Mouse (Mus musculus) urinary bladder, adult 18-20 months (tissue): ENCODE measurements around the gene Itln1.

Experiments
- DNase-seq, 2 experiments: peaks; one replicate each; pipeline ENCODE4 v3.0.0; 2022; ENCODE audit warnings: low spot score in 2 of 2, mixed read lengths in 2 of 2

Gene Itln1

DNA sequence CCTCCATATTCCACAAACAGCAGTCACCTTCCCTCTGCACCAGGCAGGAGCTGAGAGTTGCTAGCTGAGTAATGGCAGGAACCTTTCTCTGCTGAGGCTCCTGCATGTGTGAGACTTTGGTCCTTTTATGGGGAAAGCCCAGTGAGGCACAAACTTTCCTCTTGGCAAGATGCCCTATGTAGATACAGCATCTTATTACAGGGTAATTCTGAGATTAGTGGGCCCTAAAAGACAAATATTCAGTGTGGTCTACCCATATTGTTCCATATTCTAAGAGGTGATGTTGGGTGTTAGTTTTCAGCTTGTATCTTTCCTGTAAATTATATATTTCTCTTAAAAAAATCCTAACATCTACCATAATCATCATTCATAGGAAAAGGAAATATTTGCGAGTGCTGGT is at the start of gene Itln1:
Itln1 (minus strand) TSS at position 101 of the 400 bp plus-strand sequence.
- no peak for DNase-seq

DNA sequence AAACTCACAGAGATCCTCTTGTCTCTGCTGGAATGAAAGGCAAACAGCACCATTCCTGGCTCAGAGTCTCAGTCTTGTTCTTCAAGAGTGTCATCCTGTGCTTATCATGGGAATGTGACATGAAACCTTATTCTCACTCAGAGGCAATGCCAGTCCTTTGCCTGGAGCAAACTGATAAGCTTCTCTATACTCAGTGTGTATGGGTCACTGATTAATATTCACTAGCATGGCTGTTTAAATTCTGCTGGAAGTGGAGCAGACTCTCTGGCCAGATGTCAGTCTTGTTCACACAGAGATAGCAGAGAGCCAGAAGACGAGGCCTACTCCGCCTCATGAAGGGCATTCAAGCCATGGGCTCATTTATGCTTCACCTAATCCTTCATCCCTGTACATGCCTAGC is 49.5 kb upstream of the Itln1 start:
- no peak for DNase-seq

DNA sequence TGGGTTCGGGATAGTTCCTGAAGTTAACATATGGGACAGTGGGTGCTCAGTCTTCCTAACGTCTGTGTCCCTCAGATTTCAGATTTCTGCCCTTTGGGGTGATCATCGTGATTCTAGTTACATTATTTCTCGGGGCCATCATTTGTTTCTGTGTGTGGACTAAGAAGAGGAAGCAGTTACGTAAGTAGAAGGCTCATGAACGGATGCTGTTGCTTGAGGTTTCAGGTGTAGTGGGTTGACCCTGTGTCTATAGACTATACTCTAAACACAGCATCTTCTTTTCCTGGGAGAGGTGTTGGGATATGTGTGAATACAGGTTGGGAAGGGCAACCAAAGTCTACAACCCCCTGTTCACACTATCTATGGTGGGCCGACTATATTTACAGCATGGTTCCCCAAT is 42.1 kb upstream of the Itln1 start:
- no peak for DNase-seq

DNA sequence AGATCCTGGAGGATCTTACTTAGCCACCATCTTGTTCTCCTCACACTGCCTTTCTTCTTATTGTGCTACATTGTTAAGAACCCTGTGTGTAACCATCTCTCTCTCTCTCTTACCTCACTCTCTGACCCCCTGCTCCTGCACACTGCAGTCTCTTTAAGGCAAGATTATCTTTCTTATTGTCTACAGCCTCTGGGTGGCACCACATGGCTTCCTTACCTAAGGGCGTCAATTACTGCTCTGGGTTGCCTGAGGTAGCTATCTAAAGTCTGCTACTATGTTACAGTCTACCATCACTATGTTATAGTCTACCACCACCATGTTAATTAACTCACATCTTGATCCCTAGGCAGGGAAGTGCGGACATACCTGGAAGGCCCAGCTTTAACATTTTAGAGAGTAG is 33.3 kb upstream of the Itln1 start:
- no peak for DNase-seq

DNA sequence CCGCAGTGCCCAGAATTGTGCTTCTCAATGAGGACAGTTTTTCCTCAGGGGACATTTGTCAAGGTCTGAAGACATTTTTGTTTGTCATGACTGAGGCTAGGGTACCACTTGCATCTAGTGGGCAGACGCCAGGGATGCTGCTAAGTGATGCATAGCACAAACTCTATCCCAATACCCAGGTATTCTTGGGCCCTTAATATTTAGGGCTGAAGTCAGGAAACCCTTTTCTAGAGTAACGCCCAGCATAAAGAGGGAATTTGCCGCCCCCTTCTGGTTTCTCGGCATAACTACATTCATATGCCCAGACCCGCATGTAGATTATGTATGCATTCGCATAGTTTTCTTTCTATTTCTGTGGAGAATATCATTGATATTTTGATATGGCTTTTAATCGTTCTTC is 31.7 kb upstream of the Itln1 start:
- DNase-seq = peak; percentile 6 to 15

DNA sequence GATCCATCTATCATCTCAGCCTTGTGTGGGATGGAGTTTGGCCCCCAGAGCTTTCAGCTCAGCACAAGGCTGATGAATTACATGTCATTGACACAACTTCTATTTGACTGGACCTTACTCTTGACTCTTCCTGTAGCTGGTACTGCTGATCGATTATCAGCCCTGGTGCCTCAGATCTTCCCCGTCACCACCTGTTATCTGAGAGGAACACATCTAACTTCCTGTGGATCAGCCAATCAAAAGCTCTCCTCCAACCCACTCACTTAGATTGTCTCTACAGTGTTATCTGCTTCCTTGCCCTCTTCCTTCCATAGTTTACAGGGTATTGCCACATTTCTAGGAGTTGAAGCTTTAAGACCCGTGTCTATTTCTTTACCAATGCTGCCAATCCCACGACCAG is 30.8 kb upstream of the Itln1 start:
- DNase-seq = no peak

DNA sequence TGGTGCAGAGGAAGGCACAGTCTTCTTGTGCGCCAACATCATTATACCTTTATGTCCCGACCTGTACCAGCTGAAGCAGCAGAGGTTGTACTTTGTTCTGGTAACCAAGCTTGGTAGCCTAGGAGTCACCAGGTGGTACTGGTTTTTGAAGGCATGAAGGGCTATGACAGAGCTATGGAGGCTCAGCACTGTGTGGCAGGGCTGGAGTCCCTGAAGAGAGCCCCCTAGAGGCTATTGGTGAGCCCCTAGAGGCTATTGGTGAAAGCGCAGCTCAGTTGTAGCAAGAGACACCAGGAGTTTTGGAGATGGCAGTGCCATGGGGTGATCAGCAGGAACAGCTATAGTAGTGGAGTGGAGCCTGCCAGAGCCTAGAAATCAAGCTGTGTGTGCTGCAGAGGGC is 29.2 kb upstream of the Itln1 start:
- DNase-seq = no peak

DNA sequence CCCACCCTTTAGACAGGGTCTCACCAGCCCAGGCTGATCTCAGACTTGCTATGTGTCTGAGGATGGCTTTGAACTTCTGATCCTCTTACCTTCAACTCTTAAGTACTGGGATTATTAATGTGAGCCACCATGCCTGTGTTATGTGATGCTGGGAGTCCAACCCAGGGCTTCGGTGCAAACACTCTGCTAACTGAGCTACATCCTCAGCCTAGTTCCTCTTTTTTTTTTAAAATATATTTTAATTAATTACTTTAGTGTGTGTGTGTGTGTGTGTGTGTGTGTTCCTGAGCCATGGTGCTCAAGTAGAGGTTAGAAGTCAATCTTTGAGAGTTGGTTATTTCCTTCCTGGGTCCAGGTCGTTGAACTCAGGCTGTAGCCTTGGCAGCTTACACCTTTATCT is 27.9 kb upstream of the Itln1 start:
- no peak for DNase-seq

DNA sequence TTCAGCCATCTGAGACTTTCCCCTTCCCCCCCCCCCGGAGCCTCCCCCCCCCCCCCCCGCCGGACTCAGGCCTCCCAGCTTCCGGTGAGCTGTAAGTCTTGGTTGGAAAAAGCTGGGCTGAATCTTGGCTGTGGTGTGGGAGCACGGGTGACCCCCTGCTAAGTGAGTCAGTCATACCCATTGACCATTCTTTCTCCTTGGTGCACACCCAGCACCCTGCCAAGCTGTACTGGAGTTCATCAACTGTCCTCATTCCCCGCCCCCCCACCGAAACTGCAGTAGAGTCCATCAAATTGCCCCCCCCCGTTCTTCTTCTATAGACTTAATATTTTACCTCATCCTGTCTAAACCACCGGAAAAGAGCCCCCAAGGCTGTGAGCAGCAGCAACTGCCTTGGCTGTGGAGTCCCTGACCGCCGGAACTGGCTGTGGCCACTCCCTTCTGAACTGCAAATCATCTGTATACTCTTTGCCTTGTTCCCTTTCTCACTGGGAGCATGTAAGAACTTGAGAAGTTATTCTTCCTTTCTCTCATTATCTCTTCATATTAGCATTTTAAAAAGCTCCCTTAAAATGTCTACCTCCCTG is 26.6 kb upstream of the Itln1 start:
- no peak for DNase-seq

DNA sequence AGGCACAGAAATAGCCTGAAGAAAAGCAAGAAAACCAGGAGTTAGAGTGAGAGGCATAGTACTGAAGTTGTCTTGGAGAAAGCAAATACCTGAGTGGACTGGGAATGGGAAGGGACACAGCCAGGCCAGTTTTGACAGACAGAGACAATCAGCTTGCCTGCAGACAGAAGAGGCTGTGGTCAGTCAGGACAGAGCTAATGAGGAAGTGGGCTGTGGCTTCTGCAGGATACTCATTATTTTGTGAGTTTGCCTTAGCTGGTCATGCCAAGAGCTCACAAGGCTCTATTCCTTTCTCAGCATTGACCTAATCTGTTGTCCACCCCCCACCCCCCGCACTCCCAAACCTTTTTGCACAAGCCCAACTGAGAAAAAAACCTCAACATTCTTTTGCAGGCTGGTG is 26.1 kb upstream of the Itln1 start:
- DNase-seq = no peak

DNA sequence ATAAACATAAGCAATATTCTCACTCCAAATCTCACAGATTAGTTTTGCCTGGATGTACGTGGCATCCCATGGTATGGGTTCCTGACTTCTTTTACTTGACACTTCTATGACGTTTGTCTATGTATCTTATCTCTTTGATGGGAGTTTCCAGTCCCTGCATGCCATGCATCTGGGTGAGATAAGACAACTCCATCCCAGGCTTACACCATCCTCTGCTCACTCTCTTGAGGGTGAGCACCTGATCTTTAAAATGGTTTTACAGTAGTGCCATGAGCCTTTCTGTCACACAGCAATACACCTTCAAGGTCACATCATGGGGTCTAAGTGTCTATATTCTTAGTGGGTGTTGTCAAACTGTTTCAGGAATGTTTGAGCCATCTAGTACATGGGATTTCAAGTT is 25.2 kb upstream of the Itln1 start:
- no peak for DNase-seq

DNA sequence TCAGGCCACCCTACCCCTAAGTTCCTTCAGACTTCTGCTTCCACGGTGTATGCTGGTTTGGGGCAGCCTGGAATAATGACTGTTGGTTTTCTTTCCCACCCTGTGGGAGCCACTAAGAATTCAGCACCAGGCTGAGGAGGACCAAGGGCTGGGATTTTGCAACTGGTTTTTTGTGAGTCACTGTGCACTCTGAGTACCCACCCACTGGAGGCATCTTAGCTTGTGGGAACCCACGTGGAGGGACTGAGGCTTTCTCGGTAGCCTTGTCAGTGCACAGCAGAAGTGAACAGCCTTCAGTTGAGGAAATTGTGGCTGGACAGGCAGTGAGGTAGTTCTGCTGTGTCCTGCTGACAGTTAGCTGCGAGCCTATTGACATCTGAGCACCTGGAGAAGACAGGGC is 23.8 kb upstream of the Itln1 start, which contains the start of gene Cd244a:
Cd244a (plus strand) TSS at position 296 of the 400 bp plus-strand sequence.
- DNase-seq = no peak

DNA sequence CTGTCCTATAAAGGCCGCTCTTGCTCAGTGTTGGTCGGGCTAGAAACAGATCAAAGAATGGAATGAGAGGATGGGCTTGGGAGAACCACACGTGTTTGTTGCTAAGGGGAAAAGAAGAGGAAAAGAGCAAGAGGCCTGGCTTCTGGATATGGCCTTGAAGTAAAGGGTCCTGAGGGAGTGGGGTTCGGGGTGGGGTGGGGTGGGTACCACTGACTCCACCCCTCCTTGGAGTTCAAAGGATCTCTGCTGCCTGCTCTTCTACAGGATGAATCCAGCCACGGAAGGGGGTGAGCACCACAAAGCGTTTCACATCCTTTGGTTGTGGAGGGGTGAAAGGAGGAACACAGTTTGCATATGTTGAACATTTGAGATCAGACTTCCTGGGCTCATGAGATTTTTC is 23.3 kb upstream of the Itln1 start:
- no peak for DNase-seq

DNA sequence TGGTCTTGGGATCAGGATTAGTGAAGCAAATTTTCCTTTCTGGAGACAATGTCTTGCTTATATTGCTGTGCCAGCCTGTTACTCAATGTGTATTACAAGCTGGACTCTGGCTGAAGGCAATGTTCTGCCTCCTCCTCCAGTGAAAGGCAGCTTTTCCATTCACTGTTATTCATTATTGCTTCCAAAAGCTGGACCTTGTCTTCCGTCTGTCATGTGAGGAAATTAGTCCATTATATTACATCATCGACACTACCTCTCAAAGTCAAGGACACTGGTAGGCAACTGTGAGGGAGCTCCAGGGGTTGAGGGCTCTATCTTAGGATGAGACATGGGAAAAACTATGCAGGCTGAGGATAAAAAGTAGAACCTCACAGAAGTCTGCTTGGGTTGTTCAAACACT is 21.3 kb upstream of the Itln1 start:
- no peak for DNase-seq

DNA sequence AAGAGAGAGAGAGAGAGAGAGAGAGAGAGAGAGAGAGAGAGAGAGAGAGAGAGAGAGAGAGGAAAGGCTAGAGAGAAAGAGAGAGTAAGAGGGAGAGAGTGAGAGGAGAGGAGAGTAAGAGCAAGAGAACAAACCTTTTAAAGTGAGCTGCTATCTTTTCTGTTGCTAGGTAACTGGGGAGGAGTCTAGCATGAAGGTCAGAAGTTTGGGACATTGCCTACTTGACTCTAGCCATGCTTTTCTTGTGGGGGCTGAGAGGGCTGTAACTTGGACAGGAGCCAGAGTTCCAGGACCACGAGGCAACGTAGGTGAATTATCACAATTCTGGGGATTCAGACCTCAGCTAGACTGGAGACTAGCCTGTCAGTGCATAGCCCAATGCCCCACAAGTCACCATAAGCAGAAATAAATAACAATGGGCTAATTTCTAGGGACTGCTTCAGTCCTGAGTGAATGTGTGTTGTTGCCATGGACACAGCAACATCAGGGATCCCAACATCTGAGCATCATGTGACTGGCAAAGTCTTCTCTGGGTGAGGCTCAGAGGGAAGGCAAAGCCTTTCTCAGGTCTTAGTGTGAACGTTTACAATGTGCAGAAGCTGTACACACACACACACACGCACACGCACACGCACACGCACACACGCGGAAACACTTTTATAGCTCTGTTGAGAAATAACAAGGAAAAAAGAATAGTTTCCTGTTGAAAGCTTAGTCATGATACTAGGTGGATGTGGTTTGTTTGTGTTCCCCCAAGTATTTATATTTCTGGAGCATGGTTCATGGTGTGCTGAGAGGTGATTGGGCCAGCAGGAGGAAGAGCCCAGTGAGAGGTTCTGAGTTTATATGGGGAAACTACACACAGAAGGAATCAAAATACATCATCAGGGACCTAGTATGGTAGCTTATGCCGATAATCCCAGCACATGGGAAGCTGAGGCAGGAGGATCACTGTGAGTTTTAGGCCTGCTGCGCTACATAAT is 18.6 kb upstream of the Itln1 start:
- DNase-seq = no peak

DNA sequence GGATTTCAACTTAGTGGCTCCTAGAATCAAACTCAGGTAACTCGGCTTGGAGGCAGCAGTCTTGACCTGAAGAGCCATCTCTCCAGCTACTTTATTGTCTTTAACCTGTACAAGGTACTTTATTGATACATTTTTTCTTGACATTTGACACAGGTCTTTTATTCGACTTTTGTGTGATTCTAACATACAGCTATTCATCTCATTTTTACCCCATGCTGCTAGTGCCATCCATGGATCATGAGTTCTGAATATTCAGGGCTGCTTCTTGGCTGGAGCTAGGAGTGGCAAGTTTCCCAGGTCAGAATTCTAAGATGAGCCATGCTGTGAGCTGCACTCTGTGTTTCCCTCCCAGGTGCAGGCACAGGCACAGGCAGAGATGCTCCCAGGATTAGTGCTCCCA is 17.1 kb upstream of the Itln1 start:
- DNase-seq = no peak

DNA sequence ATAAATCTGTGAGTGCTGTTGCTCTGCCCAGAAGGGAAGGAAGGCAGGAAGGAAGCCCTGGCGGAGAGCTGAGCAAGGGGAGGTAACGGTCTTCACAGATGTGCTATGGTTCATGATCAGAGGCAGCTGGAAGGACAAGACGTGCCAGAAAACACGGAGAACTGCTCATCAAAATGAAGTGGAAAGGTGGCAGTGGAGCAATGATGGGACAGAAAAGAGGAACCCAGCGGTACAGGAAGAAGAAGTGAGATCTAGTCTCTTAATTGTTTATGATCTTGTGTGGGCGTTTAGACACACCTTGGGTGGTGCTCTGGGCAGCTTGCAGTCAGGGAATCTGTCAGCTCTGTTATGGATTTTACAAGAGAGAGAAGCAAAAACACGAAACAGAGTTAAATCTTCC is 16.2 kb upstream of the Itln1 start:
- DNase-seq = no peak

DNA sequence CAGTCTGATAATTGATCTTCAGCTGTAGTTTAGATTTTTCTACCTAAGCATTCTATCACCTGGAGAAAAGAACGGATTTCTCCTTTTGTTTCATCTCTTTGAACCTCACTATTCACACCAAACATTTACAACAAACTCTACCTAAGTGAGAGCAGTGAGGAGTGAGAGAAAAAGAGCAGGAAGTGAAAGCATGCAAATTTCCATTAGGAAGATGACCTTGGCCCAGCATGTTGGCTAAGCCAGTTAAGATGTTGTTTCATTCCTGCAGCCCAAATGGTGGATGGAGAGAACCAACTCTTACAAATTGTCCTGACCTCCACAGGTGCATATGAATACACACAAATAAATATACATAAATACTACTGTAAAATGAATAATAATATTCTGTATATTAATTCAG is 5.6 kb upstream of the Itln1 start:
- DNase-seq = no peak

DNA sequence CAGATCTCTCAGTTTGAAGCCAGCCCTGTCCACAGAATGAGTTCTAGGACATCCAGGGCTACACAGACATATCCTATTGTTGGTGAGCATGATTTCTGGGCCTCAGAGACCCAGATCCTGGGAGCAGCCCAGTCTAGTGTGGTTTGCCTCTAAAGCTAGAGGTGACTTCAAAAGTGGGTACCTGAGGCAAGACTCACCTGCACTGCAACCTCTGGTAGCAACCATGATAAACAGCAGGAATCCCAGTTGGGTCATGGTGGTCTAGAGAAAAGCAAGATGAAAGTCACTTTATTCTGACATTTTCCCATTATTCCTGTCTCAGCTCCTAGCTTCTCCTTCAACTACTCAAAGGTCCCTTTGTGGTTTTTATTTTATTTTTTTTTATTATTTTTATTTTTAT is 537 bp downstream of the Itln1 start:
- no peak for DNase-seq

DNA sequence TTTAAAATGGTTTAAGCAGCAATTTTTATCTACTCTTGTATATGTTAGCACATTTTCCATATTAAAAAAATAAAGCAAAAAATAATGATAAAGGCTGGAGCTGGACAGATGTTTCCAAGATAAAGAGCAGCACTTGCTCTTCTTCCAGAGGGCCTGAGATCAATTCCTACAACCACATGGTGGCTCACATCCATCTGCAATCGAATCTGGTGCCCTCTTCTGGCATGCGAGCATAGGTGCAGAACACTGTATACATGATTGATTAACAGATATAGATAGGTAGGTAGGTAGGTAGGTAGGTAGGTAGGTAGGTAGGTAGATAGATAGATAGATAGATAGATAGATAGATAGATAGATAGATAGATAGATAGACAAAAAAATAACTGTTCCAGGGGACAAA is 2.3 kb downstream of the Itln1 start:
- no peak for DNase-seq

DNA sequence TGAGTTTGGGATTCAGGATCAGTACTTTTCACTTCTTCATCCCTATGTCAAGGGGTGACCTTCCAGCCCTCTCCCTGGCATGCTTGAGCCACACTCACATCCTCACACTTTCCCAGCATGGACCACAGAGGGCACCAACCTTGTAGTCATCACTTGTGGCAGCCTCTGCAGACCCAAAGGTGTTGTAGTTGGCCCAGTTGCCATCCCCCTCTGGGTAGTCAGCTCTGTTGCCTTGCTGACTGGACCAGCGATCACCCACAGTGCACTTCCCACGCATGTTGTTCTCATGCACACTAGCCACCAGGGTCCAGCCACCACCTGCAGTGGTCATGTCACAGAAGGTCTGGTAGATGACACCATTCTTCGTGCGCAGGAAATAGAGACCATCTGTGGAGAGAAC is 3.7 kb downstream of the Itln1 start:
- no peak for DNase-seq

DNA sequence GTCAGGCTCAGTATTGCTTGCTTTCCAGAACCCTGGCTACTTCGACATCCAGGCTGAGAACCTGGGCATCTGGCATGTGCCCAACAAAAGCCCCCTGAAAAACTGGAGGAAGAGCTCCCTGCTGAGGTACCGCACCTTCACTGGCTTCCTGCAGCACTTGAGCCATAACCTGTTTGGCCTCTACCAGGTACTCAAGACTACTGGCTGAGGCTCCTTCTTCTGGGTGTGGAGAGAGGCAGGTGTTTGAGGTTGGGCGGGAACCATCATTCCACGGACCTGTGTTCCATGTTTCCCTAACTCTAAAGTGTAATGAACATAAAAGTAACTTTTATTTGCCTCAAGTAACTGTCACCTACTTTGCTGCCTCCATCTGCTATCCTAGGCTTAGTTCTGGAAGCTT is 19.5 kb downstream of the Itln1 start:
- DNase-seq = no peak

DNA sequence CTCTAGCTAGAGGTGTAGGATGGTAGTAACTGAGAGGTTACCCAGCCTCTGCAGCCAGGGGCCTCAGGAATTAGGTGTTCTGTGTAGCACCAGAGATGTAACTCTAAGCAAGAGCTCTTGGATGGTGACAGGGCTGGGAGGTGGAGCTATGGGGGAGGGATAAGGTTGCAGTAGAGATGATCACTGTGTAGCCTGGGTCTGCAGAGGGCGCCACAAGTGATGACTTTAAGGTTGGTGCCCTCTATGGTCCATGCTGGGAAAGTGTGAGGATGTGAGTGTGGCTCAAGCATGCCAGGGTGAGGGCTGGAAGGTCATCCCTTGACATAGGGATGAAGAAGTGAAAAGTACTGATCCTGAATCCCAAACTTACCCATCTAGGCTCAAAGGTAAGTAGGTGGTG is 20.1 kb downstream of the Itln1 start:
- no peak for DNase-seq
